Mouse (Mus musculus): ENCODE results near the gene Pik3c2g.
"Not testable (repeated sequence)": the region's sequence is repeated elsewhere in the genome, so short reads cannot be mapped to it uniquely, and the experiment has no call there.

Gene Pik3c2g

GRCm38 (mm10) chr6:139908997-139909669 lies 322.1 kb downstream of the Pik3c2g start:
- DNase-seq (ENCODE audit: low read depth, low spot score), result no peak

GRCm38 (mm10) chr6:139928766-139929165 lies 341.7 kb downstream of the Pik3c2g start:
- DNase-seq (ENCODE audit: low read depth, low spot score), result no peak

GRCm38 (mm10) chr6:139934861-139935260 lies 347.8 kb downstream of the Pik3c2g start:
- DNase-seq (ENCODE audit: low read depth, low spot score), result no peak

- not testable (repeated sequence) for DNase-seq (ENCODE audit: low read depth, low spot score)
Measured at GRCm38 (mm10) chr6:139937581-139937980, 350.6 kb downstream of the Pik3c2g start.

GRCm38 (mm10) chr6:139947106-139947879 lies 360.3 kb downstream of the Pik3c2g start:
- DNase-seq (ENCODE audit: low read depth, low spot score), result no peak

GRCm38 (mm10) chr6:139953596-139953995 lies 366.6 kb downstream of the Pik3c2g start:
- no peak for DNase-seq (ENCODE audit: low read depth, low spot score)

- no peak for DNase-seq (ENCODE audit: low read depth, low spot score)
Measured at GRCm38 (mm10) chr6:139957531-139958241, 370.7 kb downstream of the Pik3c2g start.

GRCm38 (mm10) chr6:139963775-139964174 lies 376.8 kb downstream of the Pik3c2g start:
- DNase-seq (ENCODE audit: low read depth, low spot score), result no peak

GRCm38 (mm10) chr6:139964895-139965294 lies 377.9 kb downstream of the Pik3c2g start:
- DNase-seq (ENCODE audit: low read depth, low spot score), result no peak

GRCm38 (mm10) chr6:139966684-139967083 lies 379.7 kb downstream of the Pik3c2g start:
- DNase-seq (ENCODE audit: low read depth, low spot score), result no peak

GRCm38 (mm10) chr6:139971608-139972298 lies 384.7 kb downstream of the Pik3c2g start:
- DNase-seq (ENCODE audit: low read depth, low spot score), result no peak

GRCm38 (mm10) chr6:139974668-139975067 lies 387.6 kb downstream of the Pik3c2g start:
- no peak for DNase-seq (ENCODE audit: low read depth, low spot score)

GRCm38 (mm10) chr6:139978114-139978513 lies 391.1 kb downstream of the Pik3c2g start:
- no peak for DNase-seq (ENCODE audit: low read depth, low spot score)

- DNase-seq (ENCODE audit: low read depth, low spot score), result no peak
Measured at GRCm38 (mm10) chr6:139981061-139981460, 394.0 kb downstream of the Pik3c2g start.

- no peak for DNase-seq (ENCODE audit: low read depth, low spot score)
Measured at GRCm38 (mm10) chr6:139984069-139984468, 397.0 kb downstream of the Pik3c2g start.

GRCm38 (mm10) chr6:139986564-139986963 lies 399.5 kb downstream of the Pik3c2g start:
- no peak for DNase-seq (ENCODE audit: low read depth, low spot score)

GRCm38 (mm10) chr6:139989075-139989474 lies 402.1 kb downstream of the Pik3c2g start:
- no peak for DNase-seq (ENCODE audit: low read depth, low spot score)

- no peak for DNase-seq (ENCODE audit: low read depth, low spot score)
Measured at GRCm38 (mm10) chr6:139989597-139989996, 402.6 kb downstream of the Pik3c2g start.

GRCm38 (mm10) chr6:140005181-140005580 lies 418.2 kb downstream of the Pik3c2g start:
- no peak for DNase-seq (ENCODE audit: low read depth, low spot score)
